Mouse (Mus musculus) cerebellum, adult 2 months (tissue): Measurements from ENCODE around the gene Ypel2.

Source experiments
- CTCF ChIP-seq: fragments of 200-500 bp; IDR thresholded peaks from 2 replicates; pipeline ENCODE4 v1.5.1; 2011; ENCODE audit warnings: low read depth, mild to moderate bottlenecking, control low read depth, low read length, moderate library complexity, borderline replicate concordance; ENCODE audit not compliant: insufficient read depth
- POLR2A ChIP-seq: fragments of 200-500 bp; IDR thresholded peaks from 2 replicates; pipeline ENCODE4 v1.6.1; 2011; ENCODE audit warnings: low read length, control low read depth, borderline replicate concordance; ENCODE audit not compliant: insufficient read depth

DNA sequence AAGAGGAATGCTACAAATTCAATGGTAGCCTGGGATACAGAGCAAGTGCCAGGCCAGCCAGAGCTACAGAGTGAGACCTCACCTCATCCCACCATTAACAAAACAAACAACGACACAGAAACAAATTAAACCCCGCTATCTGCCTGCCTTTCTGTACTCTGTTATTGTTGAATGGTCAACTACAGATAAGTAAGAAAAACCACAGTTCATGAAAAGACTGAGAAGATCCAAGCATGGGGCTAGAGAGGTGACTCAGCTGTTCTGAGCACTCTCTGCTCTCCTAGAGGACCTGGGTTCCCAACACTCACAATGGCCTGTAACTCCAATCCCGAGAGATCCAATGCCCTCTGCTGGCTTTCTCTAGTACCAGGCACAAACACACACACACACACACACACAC lies 34.7 kb upstream of the Ypel2 start:
- TF ChIP-seq POLR2A (no peak), CTCF (no peak)
